Mouse (Mus musculus): ENCODE data around the gene Tbx3.

- no peak for TF ChIP-seq GATA1 (IDR thresholded peaks at IDR 0.05; ENCODE audit: low read length)
- TF ChIP-seq TAL1 (IDR thresholded peaks at IDR 0.05; ENCODE audit: low read length), result no peak
Observed at GRCm38 (mm10) chr5:119651135-119651965, 19.1 kb upstream of the Tbx3 start.
